Mouse (Mus musculus) liver, postnatal 0 days (tissue): Measurements from ENCODE around the gene Sppl3.

Experiments
- CTCF ChIP-seq: sonication (generic); IDR thresholded peaks from 2 replicates; pipeline ENCODE4 v1.5.1; 2016; ENCODE audit warnings: antibody characterized with exemption, low read depth
- EP300 ChIP-seq: IDR thresholded peaks from 2 replicates; pipeline ENCODE4 v1.6.1; 2016; ENCODE audit warnings: antibody characterized with exemption, low read depth, mild to moderate bottlenecking

DNA sequence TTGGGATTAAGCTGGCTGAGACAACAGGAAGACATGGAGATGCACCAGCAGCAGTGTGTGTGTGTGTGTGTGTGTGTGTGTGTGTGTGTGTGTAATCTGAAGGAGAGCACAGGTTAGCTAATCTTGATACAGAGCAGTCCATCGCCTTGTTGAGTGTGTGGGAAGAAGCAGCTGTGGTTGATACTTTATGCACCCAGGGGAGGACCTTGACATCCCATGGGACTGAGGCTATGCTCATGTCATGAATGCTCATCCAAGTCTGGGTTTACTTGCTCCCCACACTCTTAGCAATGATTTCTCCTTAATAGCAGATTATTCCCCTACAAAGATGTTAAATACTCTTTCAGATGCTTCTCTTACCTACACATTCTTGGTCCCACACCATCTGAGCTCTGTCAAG is 24.3 kb downstream of the Sppl3 start:
- no peak for TF ChIP-seq CTCF
- TF ChIP-seq EP300 = no peak
